Mouse (Mus musculus): ENCODE measurements at regions not wholly inside any gene's neighbourhood (a gene's known extent, or its start where the extent isn't known, plus 50 kb on each side); places are given as distances from the start of the nearest gene placed in this dataset.

GRCm38 (mm10) chr3:68794380-68795014 is 74.9 kb upstream of the 1110032F04Rik start:
- no peak for TF ChIP-seq CTCF (IDR thresholded peaks at IDR 0.05; ENCODE audit: extremely low read depth, insufficient read depth, low read length)
- no peak for TF ChIP-seq POLR2A (IDR thresholded peaks at IDR 0.05; ENCODE audit: extremely low read depth, insufficient read depth, low read length)

Measured in cortical plate, adult 2 months (tissue).